Mouse (Mus musculus) brain, embryonic 14.5 days (tissue): Measurements from ENCODE around the gene Gm48551.

ENCODE experiments used
- CTCF ChIP-seq: fragments of 200-500 bp; IDR thresholded peaks from 2 replicates; pipeline ENCODE4 v1.5.1; 2012; ENCODE audit warnings: inconsistent platforms, mild to moderate bottlenecking, moderate library complexity, borderline replicate concordance; ENCODE audit not compliant: insufficient read depth, insufficient read length; ENCODE audit errors: extremely low read depth
- POLR2A ChIP-seq: fragments of 200-500 bp; IDR thresholded peaks from 2 replicates; pipeline ENCODE4 v1.6.1; 2012; ENCODE audit warnings: mild to moderate bottlenecking, inconsistent platforms, borderline replicate concordance; ENCODE audit not compliant: poor library complexity, insufficient read depth, insufficient read length, severe bottlenecking; ENCODE audit errors: extremely low read depth

GRCm38 (mm10) chr10:81340551-81341332 lies 43.5 kb upstream of the Gm48551 start:
- TF ChIP-seq CTCF (no peak), POLR2A (no peak)
